ENCODE assay signal across 21 mouse cellular contexts in genomic region chr4:137265116-137265515, GRCm38 (mm10). TPM values are rescaled to one million over a fixed set of nuclear protein-coding genes. Genes with fewer than 3 reads are reported as not detected.
DNase-seq lines count a peak whose midpoint lies in the region; ATAC-seq and TF ChIP-seq lines count a peak whose summit lies in the region.
"Had no signal": no experiment of that assay in that cellular context is flagged by ENCODE, and none has a peak within 500 bp of the region (broad histone marks: within the 10 kb centered on the region; RNA-seq: fewer than 3 reads in every experiment).

No protein-coding gene starts in this region.

- H3K4me2 ChIP-seq in embryonic facial prominence, embryonic 11.5 days (ENCODE audit: low read depth, low read length): no peak overlapping the region; the same call in 1 of the 2 replicates
- H3K4me2 ChIP-seq in kidney, embryonic 16.5 days (replicated peaks; ENCODE audit: low read depth, low read length): no peak overlapping the region
- H3K4me2 ChIP-seq: embryonic facial prominence, embryonic 15.5 days; heart, embryonic 15.5 days had no signal

- no peak for TF ChIP-seq CTCF in E14TG2a.4 (conservative IDR thresholded peaks at IDR 0.05; ENCODE audit: low read length)

- no peak overlapping the region for H3K9ac ChIP-seq in embryonic facial prominence, embryonic 11.5 days (replicated peaks; ENCODE audit: low read length)
- no peak overlapping the region for H3K9ac ChIP-seq in kidney, embryonic 16.5 days (replicated peaks; ENCODE audit: low read length)
- H3K9ac ChIP-seq: embryonic facial prominence, embryonic 15.5 days; heart, embryonic 15.5 days had no signal

- H3K9me3 ChIP-seq in embryonic facial prominence, embryonic 11.5 days (replicated peaks; ENCODE audit: control insufficient read depth, low read length): no peaks in the 10 kb centered on the region
- no peaks in the 10 kb centered on the region for H3K9me3 ChIP-seq in embryonic facial prominence, embryonic 10.5 days
- H3K9me3 ChIP-seq in kidney, embryonic 16.5 days (ENCODE audit: low read length): no peaks in the 10 kb centered on the region
- H3K9me3 ChIP-seq in E14TG2a.4 (ENCODE audit: low read length): no peaks in the 10 kb centered on the region
- no peaks in the 10 kb centered on the region for H3K9me3 ChIP-seq in limb, embryonic 10.5 days (replicated peaks)
- H3K9me3 ChIP-seq: embryonic facial prominence, embryonic 15.5 days; G1E; heart, embryonic 10.5 days; heart, embryonic 15.5 days had no signal

- ATAC-seq in embryonic facial prominence, embryonic 11.5 days (replicated peaks; ENCODE audit: insufficient number of reproducible peaks, low FRiP score, low TSS enrichment, low read depth): 0 out of 2 replicates have a peak, but pooled peaks have one; percentile 18
- ATAC-seq in kidney, embryonic 16.5 days (ENCODE audit: low FRiP score, low TSS enrichment): peak; percentile 36; the same call in 1 of the 2 replicates
- ATAC-seq: forebrain, embryonic 16.5 days; hindbrain, embryonic 16.5 days; inflammation-experienced regulatory T-cells, adult 6 months; intestine, postnatal 0 days had no signal

- no peaks in the 10 kb centered on the region for H3K36me3 ChIP-seq in embryonic facial prominence, embryonic 11.5 days (replicated peaks; ENCODE audit: control insufficient read depth, insufficient read depth, low read depth, low read length)
- H3K36me3 ChIP-seq in embryonic facial prominence, embryonic 10.5 days (replicated peaks): no peaks in the 10 kb centered on the region
- no peaks in the 10 kb centered on the region for H3K36me3 ChIP-seq in kidney, embryonic 16.5 days (ENCODE audit: insufficient read depth, low read length)
- no peaks in the 10 kb centered on the region for H3K36me3 ChIP-seq in E14TG2a.4 (ENCODE audit: insufficient read depth, low read length)
- H3K36me3 ChIP-seq in limb, embryonic 10.5 days: no peaks in the 10 kb centered on the region
- H3K36me3 ChIP-seq: embryonic facial prominence, embryonic 15.5 days; G1E; heart, embryonic 10.5 days; heart, embryonic 15.5 days had no signal

- no peak overlapping the region for H3K4me3 ChIP-seq in embryonic facial prominence, embryonic 11.5 days (ENCODE audit: low read depth, low read length)
- no peak overlapping the region for H3K4me3 ChIP-seq in embryonic facial prominence, embryonic 10.5 days
- H3K4me3 ChIP-seq in kidney, embryonic 16.5 days (ENCODE audit: low read length): no peak overlapping the region
- H3K4me3 ChIP-seq in E14TG2a.4 (replicated peaks; ENCODE audit: low read length): peak overlapping the region; percentile 8; the same call in 1 of the 2 replicates
- H3K4me3 ChIP-seq in limb, embryonic 10.5 days: no peak overlapping the region
- H3K4me3 ChIP-seq: embryonic facial prominence, embryonic 15.5 days; erythroblast, embryonic 14.5 days; heart, embryonic 10.5 days; heart, embryonic 15.5 days had no signal

- WGBS in embryonic facial prominence, embryonic 11.5 days: 81% methylated on average over 5 of the region's 5 CpGs
- WGBS in embryonic facial prominence, embryonic 10.5 days: 78% methylated on average over 5 of the region's 5 CpGs
- 76% methylated on average over 5 of the region's 5 CpGs for WGBS in kidney, embryonic 16.5 days
- WGBS in limb, embryonic 10.5 days: 78% methylated on average over 5 of the region's 5 CpGs

- H3K4me1 ChIP-seq in embryonic facial prominence, embryonic 11.5 days (ENCODE audit: control insufficient read depth, insufficient read depth, low read length): no peaks in the 10 kb centered on the region
- H3K4me1 ChIP-seq in embryonic facial prominence, embryonic 10.5 days: peaks cover 13% of the 10 kb centered on the region
- peaks cover 6% of the 10 kb centered on the region; the same call in 1 of the 2 replicates for H3K4me1 ChIP-seq in kidney, embryonic 16.5 days (ENCODE audit: insufficient read depth, low read length)
- H3K4me1 ChIP-seq in E14TG2a.4 (replicated peaks; ENCODE audit: low read depth, low read length): peaks cover 23% of the 10 kb centered on the region
- H3K4me1 ChIP-seq in limb, embryonic 10.5 days: peaks cover 13% of the 10 kb centered on the region

- H3K27ac ChIP-seq in embryonic facial prominence, embryonic 11.5 days (replicated peaks; ENCODE audit: low read depth, low read length): no peak overlapping the region
- no peak overlapping the region for H3K27ac ChIP-seq in embryonic facial prominence, embryonic 10.5 days (replicated peaks)
- H3K27ac ChIP-seq in kidney, embryonic 16.5 days (ENCODE audit: low read length): no peak overlapping the region
- 0 out of 2 replicates have a peak overlapping the region, but pooled peaks have one; percentile 39 for H3K27ac ChIP-seq in limb, embryonic 10.5 days
- H3K27ac ChIP-seq: embryonic facial prominence, embryonic 15.5 days; heart, embryonic 15.5 days had no signal

- no peaks in the 10 kb centered on the region for H3K27me3 ChIP-seq in embryonic facial prominence, embryonic 11.5 days (ENCODE audit: control insufficient read depth, insufficient read depth, low read length)
- H3K27me3 ChIP-seq in embryonic facial prominence, embryonic 10.5 days (replicated peaks; ENCODE audit: low read depth, poor library complexity, severe bottlenecking): no peaks in the 10 kb centered on the region
- H3K27me3 ChIP-seq in kidney, embryonic 16.5 days (ENCODE audit: insufficient read depth, low read length): no peaks in the 10 kb centered on the region; the same call in 1 of the 2 replicates
- peaks cover 9% of the 10 kb centered on the region for H3K27me3 ChIP-seq in E14TG2a.4 (ENCODE audit: insufficient read depth, low read length)
- H3K27me3 ChIP-seq in limb, embryonic 10.5 days (ENCODE audit: low read depth, poor library complexity, severe bottlenecking): 0 out of 2 replicates have a peak, but pooled peaks cover 3% of the 10 kb centered on the region
- H3K27me3 ChIP-seq: embryonic facial prominence, embryonic 15.5 days had no signal

- no peak for DNase-seq in embryonic facial prominence, embryonic 11.5 days (ENCODE audit: low spot score)
- DNase-seq in embryonic facial prominence, embryonic 10.5 days (ENCODE audit: low spot score): no peak
- no peak for DNase-seq in kidney, postnatal 4 days
- DNase-seq in limb, embryonic 10.5 days (ENCODE audit: low spot score): no peak
- DNase-seq: cerebellum, adult 11-12 months; cerebellum, adult 9-11 months; cerebellum, postnatal 36 days; gastrocnemius, postnatal 10 days; heart, adult 18-20 months; heart, postnatal 14 days had no signal

RNA-seq across cellular contexts. Expression of gene Wnt4, which starts 12.2 kb away (rescaled TPM):
- 3.3 and 4.3 TPM in 2 replicates for polyA plus RNA-seq in embryonic facial prominence, embryonic 11.5 days (2014; fragmentation: Nextera tagmentation; extraction: Ambion mirVana)
- 1.2 and 1.5 TPM in 2 replicates for polyA plus RNA-seq in embryonic facial prominence, embryonic 10.5 days (2016; fragmentation: Nextera tagmentation; extraction: Ambion mirVana)
- polyA plus RNA-seq in kidney, embryonic 16.5 days (2015; fragmentation: Nextera tagmentation; extraction: Ambion mirVana): 7.9 and 10.8 TPM in 2 replicates
- polyA plus RNA-seq in limb, embryonic 10.5 days (2016; fragmentation: Nextera tagmentation; extraction: Ambion mirVana): 1.3 and 1.4 TPM in 2 replicates
- polyA plus RNA-seq: G1E had no signal
